Mouse (Mus musculus) ES-E14 (cell line): ENCODE results near the gene C2cd3.

Experiments
- CHD2 ChIP-seq: IDR thresholded peaks from 2 replicates; pipeline ENCODE4 v1.6.1; 2014; ENCODE audit warnings: mild to moderate bottlenecking, low read depth, low read length, inconsistent platforms
- HCFC1 ChIP-seq: IDR thresholded peaks from 2 replicates; pipeline ENCODE4 v1.6.1; 2012; ENCODE audit warnings: low read length, inconsistent platforms, borderline replicate concordance; ENCODE audit not compliant: insufficient read depth
- MAFK ChIP-seq: IDR thresholded peaks from 2 replicates; pipeline ENCODE4 v1.6.1; 2014; ENCODE audit warnings: mild to moderate bottlenecking, low read depth, low read length, inconsistent platforms; ENCODE audit not compliant: insufficient read depth
- ZC3H11A ChIP-seq: IDR thresholded peaks from 2 replicates; pipeline ENCODE4 v1.6.1; 2012; ENCODE audit warnings: low read depth, mild to moderate bottlenecking, inconsistent platforms, low read length, borderline replicate concordance
- ZNF384 ChIP-seq: IDR thresholded peaks from 2 replicates; pipeline ENCODE4 v1.6.1; 2012; ENCODE audit warnings: low read depth, low read length, inconsistent platforms

GRCm38 (mm10) chr7:100356768-100357167 lies 15.3 kb upstream of the C2cd3 start:
- TF ChIP-seq MAFK (no peak), CHD2 (no peak), ZNF384 (no peak), HCFC1 (no peak), ZC3H11A (no peak)
